Mouse (Mus musculus): Measurements from ENCODE around the gene Taok2. TPM values are rescaled to one million over a fixed set of nuclear protein-coding genes. Genes with fewer than 3 reads are reported as not detected.
A peak's percentile ranks its signal among the peaks of the same experiment; 100 is the strongest.

Gene Taok2
- total RNA-seq, 2 experiments from 2014 or later = 150 to 163 TPM

- DNase-seq (ENCODE audit: extremely low spot score in 1 of 2, low spot score in 1 of 2) = peak; percentile 67 to 82
These were observed 52.4 kb downstream of the Taok2 start for GRCm38 (mm10) chr7:126832036-126832598.

GRCm38 (mm10) chr7:126831539-126831938, 53.0 kb downstream of the Taok2 start, which contains the start of gene 4930451I11Rik:
4930451I11Rik (minus strand) TSS chr7:126831639.
- DNase-seq (ENCODE audit: extremely low spot score in 1 of 2, low spot score in 1 of 2) = no peak

GRCm38 (mm10) chr7:126825952-126826351, 58.6 kb downstream of the Taok2 start:
- no peak for DNase-seq (ENCODE audit: extremely low spot score in 1 of 2, low spot score in 1 of 2)

- no peak for DNase-seq (ENCODE audit: extremely low spot score in 1 of 2, low spot score in 1 of 2)
These were observed 59.1 kb downstream of the Taok2 start for GRCm38 (mm10) chr7:126825403-126825802.

- DNase-seq (ENCODE audit: extremely low spot score in 1 of 2, low spot score in 1 of 2) = no peak
These were observed 60.6 kb downstream of the Taok2 start for GRCm38 (mm10) chr7:126823940-126824339.

- peak in 1 of 2 experiments; percentile 26 for DNase-seq (ENCODE audit: extremely low spot score in 1 of 2, low spot score in 1 of 2)
These were observed 61.2 kb downstream of the Taok2 start for GRCm38 (mm10) chr7:126823202-126823711.

GRCm38 (mm10) chr7:126822741-126823140, 61.8 kb downstream of the Taok2 start:
- peak in 1 of 2 experiments; percentile 31 for DNase-seq (ENCODE audit: extremely low spot score in 1 of 2, low spot score in 1 of 2)

- DNase-seq (ENCODE audit: extremely low spot score in 1 of 2, low spot score in 1 of 2) = peak; percentile 64 to 92
These were observed 62.5 kb downstream of the Taok2 start for GRCm38 (mm10) chr7:126821835-126822511.

GRCm38 (mm10) chr7:126818818-126819217, 65.7 kb downstream of the Taok2 start:
- no peak for DNase-seq (ENCODE audit: extremely low spot score in 1 of 2, low spot score in 1 of 2)

- no peak for DNase-seq (ENCODE audit: extremely low spot score in 1 of 2, low spot score in 1 of 2)
These were observed 66.9 kb downstream of the Taok2 start for GRCm38 (mm10) chr7:126817595-126817994.

- DNase-seq (ENCODE audit: extremely low spot score in 1 of 2, low spot score in 1 of 2) = no peak
These were observed 68.0 kb downstream of the Taok2 start for GRCm38 (mm10) chr7:126816494-126816893.

- no peak for DNase-seq (ENCODE audit: extremely low spot score in 1 of 2, low spot score in 1 of 2)
These were observed 68.7 kb downstream of the Taok2 start for GRCm38 (mm10) chr7:126815726-126816222.

Other genes with a start within 250 kb of the Taok2 start
- 10 to 100 TPM; 30.5 to 35.1 TPM for gene Sgf29, start 235.4 kb downstream of the Taok2 start, total RNA-seq (2021)
- gene Sult1a1, start 208.3 kb downstream of the Taok2 start, total RNA-seq (2021) = 10 to 100 TPM in 1 of 2 experiments, 1 to 10 TPM in 1; 9.5 to 11.1 TPM
- gene Bola2, start 189.3 kb downstream of the Taok2 start, total RNA-seq (2021) = 100 to 1,000 TPM; 104 to 112 TPM
- 10 to 100 TPM; 16.4 to 19.4 TPM for gene Slx1b, start 188.9 kb downstream of the Taok2 start, total RNA-seq (2021)
- 100 to 1,000 TPM; 129 to 139 TPM for gene Coro1a, start 176.9 kb downstream of the Taok2 start, total RNA-seq (2021)
- 100 to 1,000 TPM; 147 to 168 TPM for gene Mapk3, start 125.1 kb downstream of the Taok2 start, total RNA-seq (2021)
- 1 to 10 TPM; 1.7 to 4.3 TPM for gene Gdpd3, start 118.4 kb downstream of the Taok2 start, total RNA-seq (2021)
- gene Ypel3, start 107.7 kb downstream of the Taok2 start, total RNA-seq (2021) = 100 to 1,000 TPM; 268 to 293 TPM
- under 1 TPM; 0.39 to 0.82 TPM for gene Tbx6, start 103.2 kb downstream of the Taok2 start, total RNA-seq (2021)
- 10 to 100 TPM; 53.3 to 55.0 TPM for gene Ppp4c, start 92.2 kb downstream of the Taok2 start, total RNA-seq (2021)
- gene Fam57b, start 87.0 kb downstream of the Taok2 start, total RNA-seq (2021) = 10 to 100 TPM; 80.3 to 95.6 TPM
- not detected for gene 4930451I11Rik, start 53.1 kb downstream of the Taok2 start, total RNA-seq (2021)
- gene Doc2a, start 37.3 kb downstream of the Taok2 start, total RNA-seq (2021) = 10 to 100 TPM; 15.6 to 16.2 TPM
- 10 to 100 TPM; 19.5 to 31.1 TPM for gene Hirip3, start 22.7 kb downstream of the Taok2 start, total RNA-seq (2021)
- 10 to 100 TPM; 50.7 to 51.7 TPM for gene Ino80e, start 22.3 kb downstream of the Taok2 start, total RNA-seq (2021)
- gene Tmem219, start 38.2 kb upstream of the Taok2 start, total RNA-seq (2021) = 10 to 100 TPM; 20.2 to 25.5 TPM
- gene Kctd13, start 44.2 kb upstream of the Taok2 start, total RNA-seq (2021) = 100 to 1,000 TPM; 150 to 160 TPM
- gene Asphd1, start 64.9 kb upstream of the Taok2 start, total RNA-seq (2021) = 10 to 100 TPM; 33.4 to 36.6 TPM
- gene Sez6l2, start 65.9 kb upstream of the Taok2 start, total RNA-seq (2021) = 100 to 1,000 TPM; 411 to 438 TPM
- gene Cdipt, start 91.2 kb upstream of the Taok2 start, total RNA-seq (2021) = 100 to 1,000 TPM; 157 to 177 TPM
- not detected for gene Cdiptos, start 91.4 kb upstream of the Taok2 start, total RNA-seq (2021)
- gene Mvp, start 129.9 kb upstream of the Taok2 start, total RNA-seq (2021) = 1 to 10 TPM; 7.0 to 7.4 TPM
- gene Pagr1b, start 131.8 kb upstream of the Taok2 start, total RNA-seq (2021) = not detected
- gene Pagr1a, start 132.6 kb upstream of the Taok2 start, total RNA-seq (2021) = 10 to 100 TPM; 20.5 to 27.7 TPM
- 10 to 100 TPM; 51.0 to 57.8 TPM for gene Gm42742, start 136.4 kb upstream of the Taok2 start, total RNA-seq (2021)
- 100 to 1,000 TPM; 226 to 235 TPM for gene Prrt2, start 136.5 kb upstream of the Taok2 start, total RNA-seq (2021)
- gene Maz, start 142.3 kb upstream of the Taok2 start, total RNA-seq (2021) = 100 to 1,000 TPM; 272 to 282 TPM
- gene Kif22, start 157.8 kb upstream of the Taok2 start, total RNA-seq (2021) = 1 to 10 TPM; 6.7 to 8.7 TPM
- not detected for gene Zg16, start 202.6 kb upstream of the Taok2 start, total RNA-seq (2021)
- 1 to 10 TPM; 1.2 to 1.5 TPM for gene AI467606, start 206.7 kb upstream of the Taok2 start, total RNA-seq (2021)
- gene Qprt, start 237.5 kb upstream of the Taok2 start, total RNA-seq (2021) = under 1 TPM; 0.30 to 0.35 TPM

Data from layer of hippocampus, postnatal 25 days (tissue).